Mouse (Mus musculus) left cerebral cortex, postnatal 14 days (tissue): ENCODE results near the gene Camkk1. TPM values are rescaled to one million over a fixed set of nuclear protein-coding genes. Genes with fewer than 3 reads are reported as not detected.

Experiments used
- DNase-seq, 2 experiments: peaks; one replicate each; pipeline ENCODE4 v3.0.0; 2021 to 2022; ENCODE audit warnings: low spot score in 2 of 2, mixed read lengths in 1 of 2
- intact Hi-C: fragments of 180-260 bp; cut with DNase I; formaldehyde crosslinking; loops from one replicate; pipeline ENCODE4 v1.15.1; 2025
- total RNA-seq, 2 experiments: library from RNA; stranded (reverse); gene quantifications; 2 replicates each; pipeline ENCODE4 v1.2.3; 2021

Camkk1 gene
- total RNA-seq, 2 experiments from 2014 or later: 47.2 to 53.4 TPM

- intact Hi-C loops: no loop called here
- no peak for DNase-seq
These were observed 71.5 kb downstream of the Camkk1 start, which contains the start of gene Itgae for GRCm38 (mm10) chr11:73090283-73090682. TSS of gene Itgae (plus strand) at chr11:73090583.

GRCm38 (mm10) chr11:73090826-73091225 lies 72.0 kb downstream of the Camkk1 start:
- DNase-seq: no peak
- intact Hi-C loops: no loop called here

Other genes starting within 250 kb of the Camkk1 start
- gene Cyb5d2, start 222.9 kb upstream of the Camkk1 start, total RNA-seq: 10 to 100 TPM; 11.6 to 13.1 TPM
- 10 to 100 TPM; 46.9 to 50.0 TPM for gene Zzef1, start 222.8 kb upstream of the Camkk1 start, total RNA-seq
- 1 to 10 TPM; 7.9 to 8.5 TPM for gene Atp2a3, start 57.8 kb upstream of the Camkk1 start, total RNA-seq
- gene P2rx1, start 19.9 kb upstream of the Camkk1 start, total RNA-seq: 1 to 10 TPM; 1.2 to 1.3 TPM
- gene Ncbp3, start 28.8 kb downstream of the Camkk1 start, total RNA-seq: 1 to 10 TPM; 8.0 to 9.7 TPM
- under 1 TPM; 0.53 to 0.55 TPM for gene Itgae, start 71.6 kb downstream of the Camkk1 start, total RNA-seq
- under 1 TPM; 0.40 to 0.61 TPM for gene Haspin, start 119.3 kb downstream of the Camkk1 start, total RNA-seq
- under 1 TPM; 0.24 to 0.76 TPM for gene P2rx5, start 141.4 kb downstream of the Camkk1 start, total RNA-seq
- gene Emc6, start 158.0 kb downstream of the Camkk1 start, total RNA-seq: 10 to 100 TPM; 67.0 to 70.3 TPM
- gene Tax1bp3, start 158.1 kb downstream of the Camkk1 start, total RNA-seq: 10 to 100 TPM; 14.5 to 16.3 TPM
- 10 to 100 TPM; 15.5 to 18.9 TPM for gene Ctns, start 180.0 kb downstream of the Camkk1 start, total RNA-seq
- gene Shpk, start 180.5 kb downstream of the Camkk1 start, total RNA-seq: 1 to 10 TPM; 2.2 TPM
- under 1 TPM; 0.13 to 0.42 TPM for gene Trpv1, start 215.3 kb downstream of the Camkk1 start, total RNA-seq
- under 1 TPM; 0.17 to 0.35 TPM for gene Trpv3, start 248.4 kb downstream of the Camkk1 start, total RNA-seq